Mouse (Mus musculus) lung, postnatal 0 days (tissue): ENCODE results near the gene Jpt2.

Experiments
- CTCF ChIP-seq: IDR thresholded peaks from 2 replicates; pipeline ENCODE4 v1.5.1; 2016; ENCODE audit warnings: antibody characterized with exemption, mild to moderate bottlenecking
- EP300 ChIP-seq: IDR thresholded peaks from 2 replicates; pipeline ENCODE4 v1.6.1; 2016; ENCODE audit warnings: antibody characterized with exemption, mild to moderate bottlenecking, control low read depth

DNA sequence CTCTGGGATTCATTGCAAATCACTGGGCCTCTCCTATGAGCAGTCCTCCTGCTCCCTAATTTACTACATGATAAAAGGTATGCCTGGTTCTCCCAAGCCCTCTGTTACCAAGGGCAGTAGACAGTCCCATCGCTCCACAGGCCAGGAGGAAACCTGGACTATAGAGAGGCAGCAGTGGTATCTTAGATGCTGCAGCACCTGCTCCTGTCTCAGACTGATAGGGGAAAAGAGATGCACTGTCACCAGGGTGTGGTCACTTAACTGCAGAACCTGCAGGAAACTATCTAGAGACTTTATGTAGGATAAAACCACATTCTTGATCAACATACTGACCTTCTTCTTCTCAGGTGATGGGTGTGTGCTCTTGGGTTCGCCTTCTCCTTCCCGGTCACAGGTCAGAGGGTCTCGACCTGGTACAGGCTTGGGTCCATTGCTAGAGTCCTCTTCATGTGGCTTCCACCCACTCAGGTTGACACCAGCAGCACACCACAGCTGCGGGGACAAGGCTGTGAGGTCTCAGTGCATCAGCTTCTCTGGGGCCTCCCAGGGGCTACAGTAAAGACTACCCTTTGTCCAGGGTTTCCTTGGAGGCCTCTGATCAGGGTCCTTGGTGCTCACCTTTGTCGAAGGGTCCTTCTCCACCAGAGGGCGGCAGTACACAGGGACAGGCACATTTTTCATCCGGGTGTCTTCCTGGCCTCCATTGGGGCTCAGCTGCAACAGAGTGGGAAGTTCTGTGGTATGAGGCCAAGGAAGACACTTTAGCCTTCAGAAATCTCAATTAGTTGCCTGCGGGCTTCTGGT is 57.6 kb downstream of the Jpt2 start:
- TF ChIP-seq CTCF = peak; percentile 53
- no peak for TF ChIP-seq EP300
